Mouse (Mus musculus): Measurements from ENCODE around the gene Fras1.

DNA sequence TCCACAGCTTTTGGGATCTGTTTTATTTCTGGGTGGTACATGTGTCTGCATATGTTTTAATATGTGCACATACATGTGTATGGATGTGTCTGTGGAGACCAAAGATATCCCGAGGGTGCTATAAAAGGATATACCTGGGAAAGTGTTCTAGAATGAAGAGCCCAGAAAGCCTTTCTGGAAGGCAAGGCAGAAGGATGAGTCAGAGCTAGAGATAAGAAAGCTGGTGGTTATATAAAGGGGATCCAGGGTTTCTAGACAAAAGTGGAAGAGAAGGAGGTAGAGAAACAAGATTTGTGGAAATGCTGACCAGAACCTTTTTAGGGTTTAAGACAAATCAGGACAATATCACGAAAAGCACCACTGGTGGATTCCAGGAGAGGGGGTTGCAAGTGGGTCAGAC, 267.5 kb downstream of the Fras1 start:
- TF ChIP-seq CTCF (IDR thresholded peaks at IDR 0.05; ENCODE audit: low read depth, low read length) (no peak), POLR2A (IDR thresholded peaks at IDR 0.05; ENCODE audit: extremely low read depth, insufficient read depth, low read length) (no peak)
